25 mouse cellular contexts compared by ENCODE assay signal in genomic region chr8:83077329-83077728, GRCm38 (mm10).
DNase-seq lines count a peak whose midpoint lies in the region; ATAC-seq and TF ChIP-seq lines count a peak whose summit lies in the region.
"Had no signal": no experiment of that assay in that cellular context is flagged by ENCODE, and none has a peak within 500 bp of the region (broad histone marks: within the 10 kb centered on the region; RNA-seq: fewer than 3 reads in every experiment).

No protein-coding gene starts in this region.

- peak; percentile 80 for DNase-seq in heart, adult 11 months
- DNase-seq in heart, adult 9 months (ENCODE audit: low spot score in 2 of 2): no peak
- no peak for DNase-seq in adrenal gland, postnatal 25 days
- no peak for DNase-seq in gastrocnemius, postnatal 4 days (ENCODE audit: low spot score in 2 of 2)
- no peak for DNase-seq in cerebellum, adult 11-12 months
- DNase-seq: adrenal gland, adult 8-10 months; adrenal gland, postnatal 14 days; B cell, adult 2 months; cerebellum, adult 18-20 months; cerebellum, adult 8-10 months; cerebellum, adult 9-11 months; cerebellum, postnatal 14 days; embryo, embryonic 11 days; forebrain, postnatal 0 days had no signal

- peaks cover 29% of the 10 kb centered on the region for H3K4me1 ChIP-seq in bone marrow macrophage, adult 2 months (ENCODE audit: control insufficient read depth, insufficient read depth, low read length)
- H3K4me1 ChIP-seq: forebrain, embryonic 12.5 days; forebrain, embryonic 15.5 days had no signal

- peak; percentile 71 for ATAC-seq in granulocyte monocyte progenitor cell, adult 5-6 weeks (replicated peaks; ENCODE audit: poor library complexity, severe bottlenecking)
- ATAC-seq in megakaryocyte, adult 5-6 weeks (ENCODE audit: poor library complexity, severe bottlenecking): 0 out of 2 replicates have a peak, but pooled peaks have one; percentile 35
- ATAC-seq: activated CD4-positive, CD25-positive, alpha-beta regulatory T cell, adult 4 months; CD4-positive, CD25-positive, alpha-beta regulatory T cell, adult 4 months; forebrain, embryonic 15.5 days; forebrain, postnatal 0 days had no signal

- peak overlapping the region; percentile 37; the same call in 1 of the 2 replicates for H3K27ac ChIP-seq in bone marrow macrophage, adult 2 months (ENCODE audit: insufficient read depth, low read depth, low read length)
- H3K27ac ChIP-seq: embryonic facial prominence, embryonic 13.5 days; embryonic facial prominence, embryonic 15.5 days; forebrain, embryonic 10.5 days; forebrain, embryonic 12.5 days; forebrain, embryonic 15.5 days had no signal

- no peak for TF ChIP-seq POLR2A in bone marrow macrophage, adult 2 months (IDR thresholded peaks at IDR 0.05; ENCODE audit: borderline replicate concordance, low read depth, low read length)

- no peak for TF ChIP-seq CTCF in bone marrow macrophage, adult 2 months (IDR thresholded peaks at IDR 0.05; ENCODE audit: low read depth, low read length)

- no peak overlapping the region for H3K4me3 ChIP-seq in bone marrow macrophage, adult 2 months (ENCODE audit: insufficient read depth, low read length)
- H3K4me3 ChIP-seq: embryonic facial prominence, embryonic 13.5 days; embryonic facial prominence, embryonic 15.5 days; erythroblast, embryonic 14.5 days; forebrain, embryonic 10.5 days; forebrain, embryonic 12.5 days; forebrain, embryonic 15.5 days had no signal
